Mouse (Mus musculus): ENCODE results near the gene Dagla. TPM values are rescaled to one million over a fixed set of nuclear protein-coding genes. Genes with fewer than 3 reads are reported as not detected.
A peak's percentile ranks its signal among the peaks of the same experiment; 100 is the strongest.

Gene Dagla
- polyA plus RNA-seq, 1 experiment from 2014 or later, result 11.5 TPM

DNA sequence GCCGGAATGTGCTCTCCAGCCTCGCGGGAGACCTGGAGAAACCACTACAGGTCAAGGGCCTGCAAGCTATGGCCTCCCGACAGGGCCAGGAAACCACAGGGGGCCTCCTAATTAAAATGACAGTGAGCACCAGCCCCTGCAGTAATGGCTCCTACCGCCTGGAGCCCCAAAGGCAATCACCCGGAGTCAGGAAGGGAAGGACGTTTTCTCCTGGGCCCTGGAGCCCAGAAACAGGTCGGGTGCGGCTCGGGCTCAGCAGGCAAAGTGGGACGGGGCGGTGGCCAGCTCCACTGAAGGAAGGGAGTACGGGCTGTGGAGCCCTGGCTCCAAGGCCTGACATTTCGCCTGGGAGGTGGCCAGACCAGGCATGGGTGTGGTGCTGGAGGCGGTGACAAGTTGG, 37.6 kb downstream of the Dagla start:
- Histone ChIP-seq H3K9ac (ENCODE audit: low read depth, low read length) (peak overlapping the region; percentile 23), H3K27me3 (replicated peaks; ENCODE audit: control insufficient read depth, insufficient read depth, low read length) (peaks cover 13% of the 10 kb centered on the region), H3K36me3 (ENCODE audit: control insufficient read depth, insufficient read depth, low read length) (0 out of 2 replicates have a peak, but pooled peaks cover 2% of the 10 kb centered on the region), H3K4me2 (ENCODE audit: low read length) (no peak overlapping the region), H3K27ac (ENCODE audit: low read depth, low read length) (no peak overlapping the region), H3K4me1 (ENCODE audit: control insufficient read depth, insufficient read depth, low read depth, low read length) (peaks cover 7% of the 10 kb centered on the region), H3K9me3 (ENCODE audit: control insufficient read depth, low read length) (no peaks in the 10 kb centered on the region), H3K4me3 (ENCODE audit: low read length) (no peak overlapping the region)
- WGBS, result 17% methylated on average over 15 of the region's 15 CpGs
- peak; percentile 24; the same call in 1 of the 2 replicates for ATAC-seq

DNA sequence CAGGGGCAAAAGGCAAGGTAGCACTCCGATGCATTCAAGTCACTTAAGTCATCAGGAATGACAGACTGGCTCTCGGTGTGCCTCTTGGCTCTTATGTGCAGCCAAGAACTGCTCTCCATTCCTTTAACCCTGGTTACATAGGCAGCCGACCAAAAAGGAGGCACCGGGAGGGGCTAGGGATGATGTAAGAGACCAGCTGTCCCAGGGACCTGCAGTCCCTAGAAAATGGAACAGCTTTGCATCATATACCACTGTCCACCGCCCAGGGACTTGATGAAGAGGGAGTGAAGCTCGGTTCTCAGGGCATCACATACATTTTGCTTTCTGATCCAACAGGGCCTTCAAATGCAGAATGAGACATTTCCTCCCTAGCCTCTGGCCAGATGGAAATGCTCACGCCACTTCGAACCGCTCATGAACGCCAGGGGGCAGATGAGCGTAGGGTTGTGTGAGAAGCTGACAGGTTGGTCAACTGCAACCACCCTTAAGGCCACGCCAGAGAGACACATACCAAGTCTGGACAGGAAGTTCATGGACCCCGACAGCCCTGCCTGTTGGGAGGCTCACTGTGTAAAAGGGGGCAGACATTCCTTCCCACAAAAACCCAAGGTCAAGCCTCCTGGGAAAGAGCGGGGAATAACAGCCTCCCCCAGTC, 38.4 kb downstream of the Dagla start:
- WGBS, result 19% methylated on average over 14 of the region's 14 CpGs
- Histone ChIP-seq H3K9ac (ENCODE audit: low read depth, low read length) (no peak overlapping the region), H3K4me3 (ENCODE audit: low read length) (no peak overlapping the region), H3K9me3 (ENCODE audit: control insufficient read depth, low read length) (no peaks in the 10 kb centered on the region), H3K4me2 (ENCODE audit: low read length) (no peak overlapping the region), H3K27me3 (replicated peaks; ENCODE audit: control insufficient read depth, insufficient read depth, low read length) (peaks cover 12% of the 10 kb centered on the region), H3K4me1 (ENCODE audit: control insufficient read depth, insufficient read depth, low read depth, low read length) (peaks cover 7% of the 10 kb centered on the region), H3K36me3 (ENCODE audit: control insufficient read depth, insufficient read depth, low read length) (0 out of 2 replicates have a peak, but pooled peaks cover 2% of the 10 kb centered on the region), H3K27ac (ENCODE audit: low read depth, low read length) (no peak overlapping the region)
- ATAC-seq, result peak; percentile 52

DNA sequence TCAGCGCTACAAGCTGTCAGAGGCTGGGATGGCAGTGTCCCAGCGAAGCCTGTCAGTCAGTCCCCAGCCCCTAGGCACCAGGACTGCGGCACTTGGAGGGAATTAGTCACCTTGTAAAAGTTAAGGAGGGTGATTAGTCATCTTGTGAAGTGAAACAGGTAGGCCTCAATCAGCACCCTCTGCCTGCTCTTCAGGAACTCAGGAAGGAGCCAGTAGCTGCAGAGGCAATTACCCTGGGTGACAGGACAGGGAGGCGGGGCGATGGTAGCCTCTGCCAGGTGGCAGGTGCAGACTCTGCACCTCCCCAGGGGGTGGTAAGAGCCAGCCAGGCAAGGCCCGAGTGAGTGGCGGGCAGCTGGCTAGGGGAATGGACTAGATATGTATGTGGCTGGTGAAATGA, 43.3 kb downstream of the Dagla start:
- Histone ChIP-seq H3K4me2 (ENCODE audit: low read length) (no peak overlapping the region), H3K27me3 (replicated peaks; ENCODE audit: control insufficient read depth, insufficient read depth, low read length) (peaks cover 2% of the 10 kb centered on the region), H3K4me1 (ENCODE audit: control insufficient read depth, insufficient read depth, low read depth, low read length) (no peaks in the 10 kb centered on the region), H3K27ac (ENCODE audit: low read depth, low read length) (no peak overlapping the region), H3K4me3 (ENCODE audit: low read length) (no peak overlapping the region), H3K36me3 (ENCODE audit: control insufficient read depth, insufficient read depth, low read length) (peaks cover 7% of the 10 kb centered on the region; the same call in 1 of the 2 replicates), H3K9ac (ENCODE audit: low read depth, low read length) (no peak overlapping the region), H3K9me3 (ENCODE audit: control insufficient read depth, low read length) (no peaks in the 10 kb centered on the region)
- no peak for ATAC-seq
- 75% methylated on average over 7 of the region's 7 CpGs for whole genome bisulfite sequencing

DNA sequence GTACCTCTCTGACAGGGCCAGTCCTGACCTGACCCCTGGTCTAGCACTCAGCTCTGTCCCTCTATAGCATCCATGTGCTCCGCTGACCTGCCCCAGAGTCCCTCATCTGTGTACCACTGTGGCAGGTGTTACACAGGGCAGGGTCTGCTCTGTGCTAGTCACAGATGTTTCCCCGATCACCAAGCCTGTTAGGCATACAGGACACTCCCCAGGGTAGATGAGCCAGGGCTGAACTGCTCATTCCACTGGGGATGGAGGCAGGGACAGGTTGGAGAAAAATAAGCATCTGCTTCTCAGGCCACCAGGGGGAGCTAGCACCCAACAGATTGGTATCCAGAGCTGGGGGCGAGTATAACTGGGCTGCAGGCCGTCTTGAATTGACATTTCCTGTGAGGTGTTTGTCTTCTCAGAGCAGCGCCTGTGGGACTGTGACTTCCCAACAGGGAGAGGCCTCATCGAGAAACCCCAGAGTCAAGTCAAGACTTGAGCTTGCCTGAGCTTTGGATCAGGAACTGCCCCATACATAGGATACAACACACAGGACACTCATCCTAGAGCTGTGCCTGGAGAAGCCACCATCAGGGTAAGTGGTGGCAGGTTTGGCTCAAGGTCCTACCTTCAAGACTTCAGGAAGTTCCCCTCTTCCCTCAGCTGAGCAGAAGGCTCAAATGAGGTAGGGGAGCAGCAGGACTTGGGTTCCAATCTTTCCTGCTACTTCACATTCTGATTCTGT, 46.2 kb downstream of the Dagla start:
- no peaks in the 10 kb centered on the region for H3K27me3 ChIP-seq (replicated peaks; ENCODE audit: control insufficient read depth, insufficient read depth, low read length)
- H3K9ac ChIP-seq (ENCODE audit: low read depth, low read length), result no peak overlapping the region
- no peaks in the 10 kb centered on the region for H3K9me3 ChIP-seq (ENCODE audit: control insufficient read depth, low read length)
- H3K4me2 ChIP-seq (ENCODE audit: low read length), result no peak overlapping the region
- 27% methylated on average over 6 of the region's 6 CpGs for WGBS
- peaks cover 14% of the 10 kb centered on the region for H3K36me3 ChIP-seq (ENCODE audit: control insufficient read depth, insufficient read depth, low read length)
- no peak overlapping the region for H3K27ac ChIP-seq (ENCODE audit: low read depth, low read length)
- H3K4me3 ChIP-seq (ENCODE audit: low read length), result no peak overlapping the region
- peak; percentile 74 for ATAC-seq
- no peaks in the 10 kb centered on the region for H3K4me1 ChIP-seq (ENCODE audit: control insufficient read depth, insufficient read depth, low read depth, low read length)

DNA sequence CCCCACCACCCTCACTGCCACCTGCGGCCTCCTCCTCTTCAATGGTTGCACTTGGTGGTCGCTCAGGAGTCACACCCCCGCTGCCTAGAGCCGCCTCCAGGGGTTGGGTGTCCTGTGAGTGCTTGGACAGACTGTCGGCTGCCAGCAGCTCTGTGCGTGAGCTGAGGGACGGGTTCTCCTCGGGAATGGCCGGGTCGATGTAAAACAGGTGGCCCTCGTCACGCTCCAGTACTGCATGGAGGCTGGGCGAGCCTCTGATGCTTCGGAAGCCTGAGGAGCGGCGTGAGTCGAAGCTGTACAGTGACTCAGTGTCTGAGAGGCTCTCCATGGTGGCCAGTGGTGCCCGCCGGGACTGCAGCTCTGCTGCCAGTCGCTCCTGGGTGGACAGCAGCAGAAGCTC, 56.5 kb downstream of the Dagla start:
- H3K4me2 ChIP-seq (ENCODE audit: low read length), result no peak overlapping the region
- WGBS, result 60% methylated on average over 20 of the region's 20 CpGs
- ATAC-seq, result no peak

DNA sequence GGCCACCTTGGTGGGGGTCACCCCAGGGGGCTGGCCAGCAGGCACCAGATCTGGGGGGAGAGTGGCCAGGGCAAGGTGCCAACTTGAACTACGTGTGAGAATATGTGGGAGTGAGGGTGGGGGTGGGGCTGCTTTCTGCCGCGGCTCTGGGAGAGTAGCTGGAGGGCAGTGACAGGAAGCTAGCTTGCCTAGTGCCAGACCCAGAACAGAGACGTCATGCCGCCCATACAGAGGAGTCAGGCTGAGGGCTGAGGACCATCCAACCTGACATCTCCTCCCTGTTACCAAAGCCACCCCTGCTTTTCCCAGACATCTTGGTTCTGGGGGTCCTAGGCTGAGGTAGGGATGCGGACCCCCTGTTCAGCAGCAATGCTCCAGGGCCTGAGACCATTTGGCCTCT, 57.5 kb downstream of the Dagla start:
- H3K27ac ChIP-seq (ENCODE audit: low read depth, low read length), result no peak overlapping the region
- no peak overlapping the region for H3K9ac ChIP-seq (ENCODE audit: low read depth, low read length)
- no peaks in the 10 kb centered on the region for H3K4me1 ChIP-seq (ENCODE audit: control insufficient read depth, insufficient read depth, low read depth, low read length)
- 31% methylated on average over 6 of the region's 6 CpGs for WGBS
- peaks cover 17% of the 10 kb centered on the region for H3K36me3 ChIP-seq (ENCODE audit: control insufficient read depth, insufficient read depth, low read length)
- no peak for ATAC-seq
- no peak overlapping the region for H3K4me2 ChIP-seq (ENCODE audit: low read length)
- no peaks in the 10 kb centered on the region for H3K27me3 ChIP-seq (replicated peaks; ENCODE audit: control insufficient read depth, insufficient read depth, low read length)
- H3K9me3 ChIP-seq (ENCODE audit: control insufficient read depth, low read length), result no peaks in the 10 kb centered on the region
- H3K4me3 ChIP-seq (ENCODE audit: low read length), result no peak overlapping the region

More for the DNA sequence above, 56.5 kb downstream of the Dagla start:
- Histone ChIP-seq H3K4me3 (ENCODE audit: low read length) (no peak overlapping the region), H3K4me1 (ENCODE audit: control insufficient read depth, insufficient read depth, low read depth, low read length) (no peaks in the 10 kb centered on the region), H3K27me3 (replicated peaks; ENCODE audit: control insufficient read depth, insufficient read depth, low read length) (no peaks in the 10 kb centered on the region), H3K36me3 (ENCODE audit: control insufficient read depth, insufficient read depth, low read length) (peaks cover 17% of the 10 kb centered on the region), H3K27ac (ENCODE audit: low read depth, low read length) (no peak overlapping the region), H3K9me3 (ENCODE audit: control insufficient read depth, low read length) (no peaks in the 10 kb centered on the region), H3K9ac (ENCODE audit: low read depth, low read length) (no peak overlapping the region)

DNA sequence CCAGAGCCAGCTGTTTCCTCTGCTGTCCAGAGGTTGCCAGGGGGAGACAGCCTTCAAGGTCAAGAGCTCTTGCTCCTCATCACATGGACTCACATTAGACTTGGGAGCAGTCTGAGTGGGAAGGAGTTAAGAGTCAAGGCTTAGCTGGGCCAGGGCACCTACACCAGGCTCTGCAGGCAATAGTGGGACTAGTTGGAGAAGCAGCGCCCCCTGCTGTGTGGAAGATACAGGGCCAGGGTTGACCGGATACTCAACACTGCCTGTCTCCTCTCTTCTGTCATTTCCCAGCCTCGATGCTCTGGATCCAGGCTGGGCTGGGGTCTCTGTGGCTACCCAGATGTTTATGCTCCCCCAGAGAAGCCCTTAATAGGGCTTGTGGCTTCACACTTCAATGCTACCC, 60.5 kb downstream of the Dagla start:
- 0 out of 2 replicates have a peak, but pooled peaks cover 5% of the 10 kb centered on the region for H3K36me3 ChIP-seq (ENCODE audit: control insufficient read depth, insufficient read depth, low read length)
- H3K4me1 ChIP-seq (ENCODE audit: control insufficient read depth, insufficient read depth, low read depth, low read length), result no peaks in the 10 kb centered on the region; the same call in 1 of the 2 replicates
- no peak overlapping the region for H3K4me3 ChIP-seq (ENCODE audit: low read length)
- 13% methylated on average over 2 of the region's 3 CpGs for WGBS
- H3K27me3 ChIP-seq (replicated peaks; ENCODE audit: control insufficient read depth, insufficient read depth, low read length), result peaks cover 4% of the 10 kb centered on the region
- ATAC-seq, result no peak
- H3K9me3 ChIP-seq (ENCODE audit: control insufficient read depth, low read length), result no peaks in the 10 kb centered on the region
- no peak overlapping the region for H3K4me2 ChIP-seq (ENCODE audit: low read length)
- no peak overlapping the region for H3K9ac ChIP-seq (ENCODE audit: low read depth, low read length)
- H3K27ac ChIP-seq (ENCODE audit: low read depth, low read length), result no peak overlapping the region

DNA sequence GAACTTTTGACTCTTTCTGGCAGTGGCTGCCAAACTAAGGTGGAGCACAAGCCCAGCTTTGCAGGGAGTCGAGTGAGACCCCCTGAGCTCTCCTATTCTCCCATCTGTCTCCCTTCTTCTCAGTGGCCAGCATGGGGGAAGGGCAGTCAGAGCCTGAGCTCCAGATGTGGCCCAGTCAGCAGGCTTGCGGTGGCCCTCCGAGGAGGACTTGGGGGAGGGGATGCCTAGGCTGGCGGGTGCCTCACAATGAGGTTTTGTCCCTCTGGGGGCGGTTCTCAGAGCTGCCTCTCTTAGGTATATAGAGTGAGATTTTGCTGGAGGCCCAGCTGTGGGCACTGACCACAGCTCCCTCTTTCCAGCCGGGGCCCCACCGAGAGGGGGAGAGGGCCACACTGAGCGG, 61.8 kb downstream of the Dagla start:
- no peaks in the 10 kb centered on the region; the same call in 1 of the 2 replicates for H3K4me1 ChIP-seq (ENCODE audit: control insufficient read depth, insufficient read depth, low read depth, low read length)
- H3K9ac ChIP-seq (ENCODE audit: low read depth, low read length), result no peak overlapping the region
- no peaks in the 10 kb centered on the region for H3K9me3 ChIP-seq (ENCODE audit: control insufficient read depth, low read length)
- no peak overlapping the region for H3K4me2 ChIP-seq (ENCODE audit: low read length)
- no peak for ATAC-seq
- no peak overlapping the region for H3K27ac ChIP-seq (ENCODE audit: low read depth, low read length)
- H3K27me3 ChIP-seq (replicated peaks; ENCODE audit: control insufficient read depth, insufficient read depth, low read length), result peaks cover 4% of the 10 kb centered on the region
- 2% methylated on average over 8 of the region's 8 CpGs for WGBS
- H3K36me3 ChIP-seq (ENCODE audit: control insufficient read depth, insufficient read depth, low read length), result 0 out of 2 replicates have a peak, but pooled peaks cover 5% of the 10 kb centered on the region
- H3K4me3 ChIP-seq (ENCODE audit: low read length), result no peak overlapping the region

DNA sequence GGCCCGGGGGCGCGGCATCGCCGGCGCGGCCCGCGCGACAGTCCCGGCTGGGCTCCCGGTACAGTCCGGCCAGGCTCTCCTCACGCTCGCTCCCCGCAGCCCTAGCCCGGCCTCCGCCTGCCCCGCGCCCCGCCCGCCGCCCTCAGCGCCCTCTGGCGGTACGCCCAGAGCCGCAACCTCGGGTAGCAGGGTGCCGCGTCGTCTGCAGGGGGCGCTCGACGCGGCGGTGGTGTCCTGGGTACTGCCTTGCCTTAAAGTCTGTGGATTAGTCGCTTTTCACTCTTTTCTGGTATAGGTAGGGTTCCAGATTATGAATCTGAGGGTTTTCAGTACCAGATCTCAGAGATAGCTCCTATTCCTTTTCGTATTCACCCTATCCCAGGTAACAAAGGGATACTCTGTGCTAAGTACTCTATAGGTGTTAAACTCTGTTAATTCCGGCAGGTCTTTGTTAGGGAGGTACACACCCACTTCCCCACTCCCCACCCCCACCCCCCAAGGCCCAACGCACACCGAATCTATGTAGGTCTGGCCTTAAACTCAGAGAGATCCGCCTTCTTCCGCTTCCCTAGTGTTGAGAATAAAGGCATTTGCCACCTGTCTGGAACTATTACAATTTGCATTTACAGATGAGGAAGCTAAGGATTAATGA, 63.9 kb downstream of the Dagla start, which contains the start of gene Myrf:
TSS of gene Myrf (minus strand) at position 95 of the 652 bp plus-strand sequence.
- H3K4me3 ChIP-seq (ENCODE audit: low read length), result peak within 1 kb of the TSS; percentile 47
- H3K4me1 ChIP-seq (ENCODE audit: control insufficient read depth, insufficient read depth, low read depth, low read length), result no peaks in the 10 kb centered on the region; the same call in 1 of the 2 replicates
- H3K9ac ChIP-seq (ENCODE audit: low read depth, low read length), result peak within 1 kb of the TSS; percentile 61
- no peaks in the 10 kb centered on the region for H3K36me3 ChIP-seq (ENCODE audit: control insufficient read depth, insufficient read depth, low read length)
- peaks cover 4% of the 10 kb centered on the region for H3K27me3 ChIP-seq (replicated peaks; ENCODE audit: control insufficient read depth, insufficient read depth, low read length)
- peak within 1 kb of the TSS; percentile 79 for H3K4me2 ChIP-seq (ENCODE audit: low read length)
- H3K9me3 ChIP-seq (ENCODE audit: control insufficient read depth, low read length), result no peaks in the 10 kb centered on the region
- no peak within 1 kb of the TSS for H3K27ac ChIP-seq (ENCODE audit: low read depth, low read length)
- 10% methylated on average over 39 of the region's 43 CpGs for WGBS
- ATAC-seq, result peak; percentile 64
